Mouse (Mus musculus) thymus, postnatal 0 days (tissue): ENCODE data around the gene Fam129a. TPM values are rescaled to one million over a fixed set of nuclear protein-coding genes. Genes with fewer than 3 reads are reported as not detected.
"Not testable (repeated sequence)": the region's sequence is repeated elsewhere in the genome, so short reads cannot be mapped to it uniquely, and the experiment has no call there.

Experiments used
- DNase-seq: peaks from one replicate; pipeline ENCODE4 v3.0.0-alpha.2; 2015; ENCODE audit warnings: low spot score
- polyA plus RNA-seq: library from polyadenylated mRNA; unstranded; fragments of >200 nt; fragmentation: Nextera tagmentation; extraction: Ambion mirVana; gene quantifications from 2 replicates; pipeline ENCODE4 v1.2.1, GENCODE M21; 2015

Gene Fam129a
- polyA plus RNA-seq, 1 experiment from 2014 or later = 12.6 TPM

- no peak for DNase-seq
Observed at GRCm38 (mm10) chr1:151583457-151584181, 12.6 kb downstream of the Fam129a start.

GRCm38 (mm10) chr1:151584182-151584471, 13.1 kb downstream of the Fam129a start:
- DNase-seq = no peak

GRCm38 (mm10) chr1:151584565-151585216, 13.7 kb downstream of the Fam129a start:
- DNase-seq = no peak

GRCm38 (mm10) chr1:151585647-151586046, 14.7 kb downstream of the Fam129a start:
- DNase-seq = no peak

- no peak for DNase-seq
Observed at GRCm38 (mm10) chr1:151592085-151593017, 21.4 kb downstream of the Fam129a start.

- no peak for DNase-seq
Observed at GRCm38 (mm10) chr1:151594906-151595305, 23.9 kb downstream of the Fam129a start.

GRCm38 (mm10) chr1:151595600-151596299, 24.8 kb downstream of the Fam129a start:
- no peak for DNase-seq

GRCm38 (mm10) chr1:151596562-151596961, 25.6 kb downstream of the Fam129a start:
- no peak for DNase-seq

- no peak for DNase-seq
Observed at GRCm38 (mm10) chr1:151597677-151598297, 26.8 kb downstream of the Fam129a start.

- DNase-seq = no peak
Observed at GRCm38 (mm10) chr1:151598876-151599275, 27.9 kb downstream of the Fam129a start.

- DNase-seq = no peak
Observed at GRCm38 (mm10) chr1:151604328-151604727, 33.3 kb downstream of the Fam129a start.

GRCm38 (mm10) chr1:151607957-151608356, 37.0 kb downstream of the Fam129a start:
- DNase-seq = not testable (repeated sequence)

- no peak for DNase-seq
Observed at GRCm38 (mm10) chr1:151610621-151611020, 39.6 kb downstream of the Fam129a start.

- DNase-seq = no peak
Observed at GRCm38 (mm10) chr1:151614320-151614935, 43.4 kb downstream of the Fam129a start.

- no peak for DNase-seq
Observed at GRCm38 (mm10) chr1:151615625-151616024, 44.6 kb downstream of the Fam129a start.

- DNase-seq = no peak
Observed at GRCm38 (mm10) chr1:151616555-151617205, 45.7 kb downstream of the Fam129a start.

GRCm38 (mm10) chr1:151618251-151618650, 47.3 kb downstream of the Fam129a start:
- no peak for DNase-seq

- DNase-seq = no peak
Observed at GRCm38 (mm10) chr1:151619281-151619711, 48.3 kb downstream of the Fam129a start.

GRCm38 (mm10) chr1:151620730-151621129, 49.7 kb downstream of the Fam129a start:
- DNase-seq = no peak
